Mouse (Mus musculus) liver, embryonic 14.5 days (tissue): ENCODE results near the gene Zpbp2.

Experiments
- CTCF ChIP-seq: IDR thresholded peaks from 2 replicates; pipeline ENCODE4 v1.5.1; 2016; ENCODE audit warnings: antibody characterized with exemption, low read depth, control low read depth
- EP300 ChIP-seq: IDR thresholded peaks from 2 replicates; pipeline ENCODE4 v1.6.1; 2016; ENCODE audit warnings: antibody characterized with exemption, low read depth

- TF ChIP-seq CTCF = peak; percentile 74
- no peak for TF ChIP-seq EP300
These were observed 32.7 kb downstream of the Zpbp2 start for GRCm38 (mm10) chr11:98583571-98583970.
